Mouse (Mus musculus): Measurements from ENCODE around the gene Zdhhc7.

The Zdhhc7 gene

GRCm38 (mm10) chr8:120135687-120136086, 34.4 kb upstream of the Zdhhc7 start:
- Histone ChIP-seq H3K36me3 (ENCODE audit: insufficient read depth, low read length) (no peaks in the 10 kb centered on the region), H3K4me3 (replicated peaks; ENCODE audit: low read length) (no peak overlapping the region), H3K4me1 (replicated peaks; ENCODE audit: low read depth, low read length) (no peaks in the 10 kb centered on the region), H3K9me3 (ENCODE audit: low read length) (no peaks in the 10 kb centered on the region), H3K27me3 (ENCODE audit: insufficient read depth, low read length) (peaks cover 12% of the 10 kb centered on the region)
- no peak for TF ChIP-seq NANOG (IDR thresholded peaks at IDR 0.05; ENCODE audit: borderline replicate concordance, low read length)
- no peak for TF ChIP-seq POU5F1 (IDR thresholded peaks at IDR 0.05; ENCODE audit: borderline replicate concordance, low read length)
- no peak for TF ChIP-seq CTCF (conservative IDR thresholded peaks at IDR 0.05; ENCODE audit: low read length)

GRCm38 (mm10) chr8:120133169-120133568, 31.9 kb upstream of the Zdhhc7 start:
- Histone ChIP-seq H3K36me3 (ENCODE audit: insufficient read depth, low read length) (no peaks in the 10 kb centered on the region), H3K9me3 (ENCODE audit: low read length) (no peaks in the 10 kb centered on the region), H3K27me3 (ENCODE audit: insufficient read depth, low read length) (peaks cover 5% of the 10 kb centered on the region; the same call in 1 of the 2 replicates), H3K4me1 (replicated peaks; ENCODE audit: low read depth, low read length) (no peaks in the 10 kb centered on the region), H3K4me3 (replicated peaks; ENCODE audit: low read length) (no peak overlapping the region)
- TF ChIP-seq NANOG (IDR thresholded peaks at IDR 0.05; ENCODE audit: borderline replicate concordance, low read length): no peak
- TF ChIP-seq CTCF (conservative IDR thresholded peaks at IDR 0.05; ENCODE audit: low read length): no peak
- TF ChIP-seq POU5F1 (IDR thresholded peaks at IDR 0.05; ENCODE audit: borderline replicate concordance, low read length): no peak

- Histone ChIP-seq H3K36me3 (ENCODE audit: insufficient read depth, low read length) (no peaks in the 10 kb centered on the region), H3K27me3 (ENCODE audit: insufficient read depth, low read length) (peaks cover 9% of the 10 kb centered on the region), H3K4me3 (replicated peaks; ENCODE audit: low read length) (no peak overlapping the region), H3K4me1 (replicated peaks; ENCODE audit: low read depth, low read length) (peaks cover 15% of the 10 kb centered on the region), H3K9me3 (ENCODE audit: low read length) (no peaks in the 10 kb centered on the region)
- no peak for TF ChIP-seq CTCF (conservative IDR thresholded peaks at IDR 0.05; ENCODE audit: low read length)
Observed at GRCm38 (mm10) chr8:120131158-120131557, 29.9 kb upstream of the Zdhhc7 start.

- H3K9me3 ChIP-seq (ENCODE audit: low read length): no peaks in the 10 kb centered on the region
- H3K4me3 ChIP-seq (replicated peaks; ENCODE audit: low read length): no peak overlapping the region
- TF ChIP-seq POU5F1 (IDR thresholded peaks at IDR 0.05; ENCODE audit: borderline replicate concordance, low read length) (no peak), CTCF (conservative IDR thresholded peaks at IDR 0.05; ENCODE audit: low read length) (no peak)
Observed at GRCm38 (mm10) chr8:120129547-120129946, 28.3 kb upstream of the Zdhhc7 start.

GRCm38 (mm10) chr8:120126357-120127161, 25.3 kb upstream of the Zdhhc7 start:
- TF ChIP-seq CTCF (conservative IDR thresholded peaks at IDR 0.05; ENCODE audit: low read length): no peak
- peaks cover 15% of the 10 kb centered on the region for H3K4me1 ChIP-seq (replicated peaks; ENCODE audit: low read depth, low read length)
- H3K9me3 ChIP-seq (ENCODE audit: low read length): no peaks in the 10 kb centered on the region
- H3K27me3 ChIP-seq (ENCODE audit: insufficient read depth, low read length): peaks cover 16% of the 10 kb centered on the region
- no peak overlapping the region for H3K4me3 ChIP-seq (replicated peaks; ENCODE audit: low read length)
- H3K36me3 ChIP-seq (ENCODE audit: insufficient read depth, low read length): no peaks in the 10 kb centered on the region

More at GRCm38 (mm10) chr8:120129547-120129946, 28.3 kb upstream of the Zdhhc7 start:
- H3K4me1 ChIP-seq (replicated peaks; ENCODE audit: low read depth, low read length): peaks cover 15% of the 10 kb centered on the region
- no peaks in the 10 kb centered on the region for H3K36me3 ChIP-seq (ENCODE audit: insufficient read depth, low read length)
- H3K27me3 ChIP-seq (ENCODE audit: insufficient read depth, low read length): peaks cover 12% of the 10 kb centered on the region

GRCm38 (mm10) chr8:120124836-120125389, 23.6 kb upstream of the Zdhhc7 start:
- H3K9me3 ChIP-seq (ENCODE audit: low read length): no peaks in the 10 kb centered on the region

GRCm38 (mm10) chr8:120124261-120124660, 23.0 kb upstream of the Zdhhc7 start:
- Histone ChIP-seq H3K9me3 (ENCODE audit: low read length) (no peaks in the 10 kb centered on the region), H3K27me3 (ENCODE audit: insufficient read depth, low read length) (peaks cover 33% of the 10 kb centered on the region), H3K4me1 (replicated peaks; ENCODE audit: low read depth, low read length) (peaks cover 15% of the 10 kb centered on the region), H3K4me3 (replicated peaks; ENCODE audit: low read length) (no peak overlapping the region), H3K36me3 (ENCODE audit: insufficient read depth, low read length) (no peaks in the 10 kb centered on the region)
- TF ChIP-seq NANOG (IDR thresholded peaks at IDR 0.05; ENCODE audit: borderline replicate concordance, low read length) (no peak), CTCF (conservative IDR thresholded peaks at IDR 0.05; ENCODE audit: low read length) (no peak), POU5F1 (IDR thresholded peaks at IDR 0.05; ENCODE audit: borderline replicate concordance, low read length) (no peak)

More at GRCm38 (mm10) chr8:120124836-120125389, 23.6 kb upstream of the Zdhhc7 start:
- Histone ChIP-seq H3K4me1 (replicated peaks; ENCODE audit: low read depth, low read length) (peaks cover 15% of the 10 kb centered on the region), H3K4me3 (replicated peaks; ENCODE audit: low read length) (no peak overlapping the region), H3K27me3 (ENCODE audit: insufficient read depth, low read length) (peaks cover 29% of the 10 kb centered on the region), H3K36me3 (ENCODE audit: insufficient read depth, low read length) (no peaks in the 10 kb centered on the region)
- TF ChIP-seq POU5F1 (IDR thresholded peaks at IDR 0.05; ENCODE audit: borderline replicate concordance, low read length) (no peak), NANOG (IDR thresholded peaks at IDR 0.05; ENCODE audit: borderline replicate concordance, low read length) (no peak), CTCF (conservative IDR thresholded peaks at IDR 0.05; ENCODE audit: low read length) (no peak)

- H3K27me3 ChIP-seq (ENCODE audit: insufficient read depth, low read length): peaks cover 54% of the 10 kb centered on the region
- TF ChIP-seq NANOG (IDR thresholded peaks at IDR 0.05; ENCODE audit: borderline replicate concordance, low read length): no peak
- no peak for TF ChIP-seq CTCF (conservative IDR thresholded peaks at IDR 0.05; ENCODE audit: low read length)
- H3K36me3 ChIP-seq (ENCODE audit: insufficient read depth, low read length): no peaks in the 10 kb centered on the region
- H3K4me3 ChIP-seq (replicated peaks; ENCODE audit: low read length): no peak overlapping the region
- H3K4me1 ChIP-seq (replicated peaks; ENCODE audit: low read depth, low read length): no peaks in the 10 kb centered on the region
- H3K9me3 ChIP-seq (ENCODE audit: low read length): no peaks in the 10 kb centered on the region
Observed at GRCm38 (mm10) chr8:120120951-120121350, 19.7 kb upstream of the Zdhhc7 start.

GRCm38 (mm10) chr8:120119931-120120330, 18.6 kb upstream of the Zdhhc7 start:
- Histone ChIP-seq H3K9me3 (ENCODE audit: low read length) (no peaks in the 10 kb centered on the region), H3K4me1 (replicated peaks; ENCODE audit: low read depth, low read length) (no peaks in the 10 kb centered on the region), H3K36me3 (ENCODE audit: insufficient read depth, low read length) (no peaks in the 10 kb centered on the region), H3K4me3 (replicated peaks; ENCODE audit: low read length) (no peak overlapping the region), H3K27me3 (ENCODE audit: insufficient read depth, low read length) (peaks cover 64% of the 10 kb centered on the region)
- TF ChIP-seq POU5F1 (IDR thresholded peaks at IDR 0.05; ENCODE audit: borderline replicate concordance, low read length): no peak
- no peak for TF ChIP-seq CTCF (conservative IDR thresholded peaks at IDR 0.05; ENCODE audit: low read length)
- no peak for TF ChIP-seq NANOG (IDR thresholded peaks at IDR 0.05; ENCODE audit: borderline replicate concordance, low read length)

All from E14TG2a.4 (cell line).